Mouse (Mus musculus) liver, postnatal 0 days (tissue): ENCODE measurements around the gene Sema6b.

ENCODE experiments used
- CTCF ChIP-seq: sonication (generic); IDR thresholded peaks from 2 replicates; pipeline ENCODE4 v1.5.1; 2016; ENCODE audit warnings: antibody characterized with exemption, low read depth
- EP300 ChIP-seq: IDR thresholded peaks from 2 replicates; pipeline ENCODE4 v1.6.1; 2016; ENCODE audit warnings: antibody characterized with exemption, low read depth, mild to moderate bottlenecking

- TF ChIP-seq EP300 (no peak), CTCF (no peak)
These were observed 31.3 kb upstream of the Sema6b start for GRCm38 (mm10) chr17:56171456-56171855.
